Mouse (Mus musculus) heart, embryonic 16.5 days (tissue): Measurements from ENCODE around the gene Cnot3. TPM values are rescaled to one million over a fixed set of nuclear protein-coding genes. Genes with fewer than 3 reads are reported as not detected.

Experiments
- ATAC-seq: fragments of 200-750 bp; cut with Nextera tagmentation; replicated peaks from 2 replicates; pipeline ENCODE4 v1.8.0; 2017; ENCODE audit warnings: moderate number of reproducible peaks; ENCODE audit not compliant: insufficient read depth, low FRiP score; ENCODE audit errors: extremely low read depth
- H3K27ac ChIP-seq: fragments of 300-500 bp; sonication (generic); 2 replicates; pipeline ENCODE4 v1.5.1; 2014; ENCODE audit warnings: mild to moderate bottlenecking, low read length, control low read depth, moderate library complexity
- H3K27me3 ChIP-seq: fragments of 300-500 bp; sonication (generic); 2 replicates; pipeline ENCODE4 v1.6.1; 2014; ENCODE audit warnings: low read length, mixed read lengths; ENCODE audit not compliant: control insufficient read depth, insufficient read depth
- H3K36me3 ChIP-seq: fragments of 300-500 bp; sonication (generic); 2 replicates; pipeline ENCODE4 v1.6.1; 2014; ENCODE audit not compliant: control insufficient read depth, insufficient read depth
- H3K4me1 ChIP-seq: fragments of 300-500 bp; sonication (generic); 2 replicates; pipeline ENCODE4 v1.6.1; 2014; ENCODE audit warnings: low read length, mixed read lengths; ENCODE audit not compliant: control insufficient read depth, insufficient read depth
- H3K4me2 ChIP-seq: fragments of 300-500 bp; sonication (generic); 2 replicates; pipeline ENCODE4 v1.6.1; 2014; ENCODE audit warnings: low read depth, mild to moderate bottlenecking, control low read depth, low read length
- H3K4me3 ChIP-seq: fragments of 300-500 bp; sonication (generic); 2 replicates; pipeline ENCODE4 v1.5.1; 2014; ENCODE audit warnings: mild to moderate bottlenecking, control low read depth, low read length
- H3K9ac ChIP-seq: fragments of 300-500 bp; sonication (generic); 2 replicates; pipeline ENCODE4 v1.6.1; 2014; ENCODE audit warnings: low read length, control low read depth
- H3K9me3 ChIP-seq: fragments of 300-500 bp; sonication (generic); replicated peaks from 2 replicates; pipeline ENCODE4 v1.6.1; 2016; ENCODE audit warnings: low read length; ENCODE audit not compliant: control insufficient read depth
- WGBS: fragments of 180-500 bp; shearing (Covaris S2); extraction: QIAGEN DNeasy Blood & Tissue Kit; methylation state at CpG from one replicate; pipeline ENCODE4 v1.1.7; 2014; 5-methylcytosine and 5-hydroxymethylcytosine counted together
- polyA plus RNA-seq: library from polyadenylated mRNA; unstranded; fragments of >200 nt; fragmentation: Nextera tagmentation; extraction: Ambion mirVana; gene quantifications from 2 replicates; pipeline ENCODE4 v1.2.1, GENCODE M21; 2015

The Cnot3 gene
- polyA plus RNA-seq, 1 experiment from 2014 or later, result 32.9 TPM

- Histone ChIP-seq H3K27ac (no peak overlapping the region), H3K36me3 (peaks cover 3% of the 10 kb centered on the region; the same call in 1 of the 2 replicates), H3K4me2 (no peak overlapping the region), H3K27me3 (no peaks in the 10 kb centered on the region), H3K4me1 (peaks cover 10% of the 10 kb centered on the region), H3K9me3 (no peaks in the 10 kb centered on the region), H3K4me3 (no peak overlapping the region), H3K9ac (no peak overlapping the region)
- ATAC-seq, result no peak
- 74% methylated on average over 3 of the region's 3 CpGs for WGBS
These were observed 31.0 kb upstream of the Cnot3 start for GRCm38 (mm10) chr7:3614021-3614420.

- ATAC-seq, result no peak
- Histone ChIP-seq H3K9ac (no peak within 1 kb of the TSS), H3K27ac (no peak within 1 kb of the TSS), H3K4me3 (peak within 1 kb of the TSS; percentile 85), H3K9me3 (no peaks in the 10 kb centered on the region), H3K4me1 (peaks cover 5% of the 10 kb centered on the region), H3K36me3 (peaks cover 13% of the 10 kb centered on the region), H3K4me2 (peak within 1 kb of the TSS; percentile 44), H3K27me3 (no peaks in the 10 kb centered on the region)
- 79% methylated on average over 4 of the region's 4 CpGs for WGBS
These were observed 29.0 kb upstream of the Cnot3 start, which contains the start of gene Oscar for GRCm38 (mm10) chr7:3616057-3616388. TSS of gene Oscar (minus strand) at chr7:3616157.

- 40% methylated on average over 6 of the region's 6 CpGs for WGBS
- H3K4me3 ChIP-seq, result peak overlapping the region; percentile 85
- peaks cover 5% of the 10 kb centered on the region for H3K4me1 ChIP-seq
- H3K27ac ChIP-seq, result no peak overlapping the region
- no peak overlapping the region for H3K9ac ChIP-seq
- H3K4me2 ChIP-seq, result peak overlapping the region; percentile 44
- ATAC-seq, result no peak
- H3K36me3 ChIP-seq, result peaks cover 13% of the 10 kb centered on the region
- no peaks in the 10 kb centered on the region for H3K9me3 ChIP-seq
- no peaks in the 10 kb centered on the region for H3K27me3 ChIP-seq
These were observed 28.5 kb upstream of the Cnot3 start for GRCm38 (mm10) chr7:3616389-3617241.

GRCm38 (mm10) chr7:3617242-3617995 is 27.6 kb upstream of the Cnot3 start, which contains the start of gene Ndufa3:
TSS of gene Ndufa3 (plus strand) at chr7:3617373.
- Histone ChIP-seq H3K9ac (peak within 1 kb of the TSS; percentile 90), H3K9me3 (no peaks in the 10 kb centered on the region), H3K27ac (peak within 1 kb of the TSS; percentile 82), H3K4me2 (peak within 1 kb of the TSS; percentile 85), H3K4me1 (peaks cover 5% of the 10 kb centered on the region), H3K27me3 (no peaks in the 10 kb centered on the region), H3K4me3 (peak within 1 kb of the TSS; percentile 85), H3K36me3 (peaks cover 13% of the 10 kb centered on the region)
- peak; percentile 96 for ATAC-seq
- under 1% methylated on average over 32 of the region's 32 CpGs for WGBS

- Histone ChIP-seq H3K4me3 (peak overlapping the region; percentile 75), H3K9me3 (no peaks in the 10 kb centered on the region), H3K27me3 (no peaks in the 10 kb centered on the region), H3K36me3 (peaks cover 13% of the 10 kb centered on the region), H3K4me2 (peak overlapping the region; percentile 87), H3K4me1 (peaks cover 15% of the 10 kb centered on the region), H3K27ac (no peak overlapping the region), H3K9ac (peak overlapping the region; percentile 78)
- WGBS, result 26% methylated on average over 4 of the region's 4 CpGs
- no peak for ATAC-seq
These were observed 16.0 kb upstream of the Cnot3 start for GRCm38 (mm10) chr7:3629030-3629429.

- Histone ChIP-seq H3K27me3 (no peaks in the 10 kb centered on the region), H3K27ac (peak within 1 kb of the TSS; percentile 85), H3K9ac (peak within 1 kb of the TSS; percentile 78), H3K4me3 (peak within 1 kb of the TSS; percentile 75), H3K4me2 (peak within 1 kb of the TSS; percentile 87), H3K4me1 (peaks cover 15% of the 10 kb centered on the region), H3K36me3 (peaks cover 10% of the 10 kb centered on the region), H3K9me3 (no peaks in the 10 kb centered on the region)
- peak; percentile 87 for ATAC-seq
- under 1% methylated on average over 47 of the region's 47 CpGs for whole genome bisulfite sequencing
These were observed 15.3 kb upstream of the Cnot3 start, which contains the start of the genes Tfpt and Prpf31 for GRCm38 (mm10) chr7:3629543-3630477. TSS of gene Tfpt (minus strand) at chr7:3629929. TSS of gene Prpf31 (plus strand) at chr7:3629985.

GRCm38 (mm10) chr7:3630478-3630815 is 14.6 kb upstream of the Cnot3 start:
- Histone ChIP-seq H3K9ac (peak overlapping the region; percentile 78), H3K4me3 (peak overlapping the region; percentile 75), H3K4me1 (peaks cover 15% of the 10 kb centered on the region), H3K9me3 (no peaks in the 10 kb centered on the region), H3K27me3 (no peaks in the 10 kb centered on the region), H3K4me2 (peak overlapping the region; percentile 87), H3K36me3 (peaks cover 12% of the 10 kb centered on the region), H3K27ac (no peak overlapping the region)
- WGBS, result 48% methylated on average over 3 of the region's 3 CpGs
- no peak for ATAC-seq

- Histone ChIP-seq H3K36me3 (peaks cover 9% of the 10 kb centered on the region), H3K4me1 (peaks cover 28% of the 10 kb centered on the region), H3K9me3 (no peaks in the 10 kb centered on the region), H3K27me3 (no peaks in the 10 kb centered on the region), H3K9ac (no peak overlapping the region), H3K4me2 (no peak overlapping the region), H3K27ac (no peak overlapping the region), H3K4me3 (no peak overlapping the region)
- 67% methylated on average over 5 of the region's 5 CpGs for WGBS
- ATAC-seq, result no peak
These were observed 1.7 kb upstream of the Cnot3 start for GRCm38 (mm10) chr7:3643412-3643811.
